Mouse (Mus musculus) bone marrow macrophage, adult 2 months (primary cell): ENCODE data around the gene Cfap43.

Experiments used
- CTCF ChIP-seq: IDR thresholded peaks from 2 replicates; pipeline ENCODE4 v1.5.1; 2012; ENCODE audit warnings: low read depth, mild to moderate bottlenecking, low read length, moderate library complexity
- POLR2A ChIP-seq: IDR thresholded peaks from 2 replicates; pipeline ENCODE4 v1.6.1; 2012; ENCODE audit warnings: mild to moderate bottlenecking, low read depth, low read length, borderline replicate concordance

DNA sequence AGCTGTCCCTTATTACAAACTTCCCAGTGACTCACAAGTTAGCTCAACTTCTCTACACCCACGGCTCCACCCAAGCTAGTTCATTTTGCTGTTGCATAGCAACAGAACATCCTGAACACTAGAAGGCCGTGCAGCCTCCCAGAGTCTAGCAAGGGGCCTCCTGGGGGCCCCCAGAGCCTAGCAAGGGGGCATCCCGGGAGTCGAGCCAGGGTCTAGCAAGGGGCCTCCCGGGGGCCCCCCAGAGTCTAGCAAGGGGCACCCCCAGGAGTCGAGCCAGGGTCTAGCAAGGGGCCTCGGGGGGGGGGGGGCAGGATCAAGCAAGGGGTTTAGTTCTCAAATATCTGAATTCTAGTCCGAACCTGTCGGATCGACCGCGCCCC is 188.4 kb downstream of the Cfap43 start:
- TF ChIP-seq CTCF (no peak), POLR2A (no peak)
